Mouse (Mus musculus) adrenal gland, adult 10 weeks (tissue): ENCODE measurements around the gene Hist1h4a. TPM values are rescaled to one million over a fixed set of nuclear protein-coding genes. Genes with fewer than 3 reads are reported as not detected.

Source experiments
- polyA plus RNA-seq: library from polyadenylated mRNA; stranded (reverse); fragments of 350-450 nt; fragmentation: Illumina TruSeq; extraction: RNeasy Lipid Tissue Mini Kit (QIAGEN cat#74804); gene quantifications from one replicate; pipeline ENCODE4 v1.2.3, GENCODE M21; 2014; ENCODE audit warnings: low read depth, low replicate concordance

Gene Hist1h4a
- polyA plus RNA-seq, result not detected

DNA sequence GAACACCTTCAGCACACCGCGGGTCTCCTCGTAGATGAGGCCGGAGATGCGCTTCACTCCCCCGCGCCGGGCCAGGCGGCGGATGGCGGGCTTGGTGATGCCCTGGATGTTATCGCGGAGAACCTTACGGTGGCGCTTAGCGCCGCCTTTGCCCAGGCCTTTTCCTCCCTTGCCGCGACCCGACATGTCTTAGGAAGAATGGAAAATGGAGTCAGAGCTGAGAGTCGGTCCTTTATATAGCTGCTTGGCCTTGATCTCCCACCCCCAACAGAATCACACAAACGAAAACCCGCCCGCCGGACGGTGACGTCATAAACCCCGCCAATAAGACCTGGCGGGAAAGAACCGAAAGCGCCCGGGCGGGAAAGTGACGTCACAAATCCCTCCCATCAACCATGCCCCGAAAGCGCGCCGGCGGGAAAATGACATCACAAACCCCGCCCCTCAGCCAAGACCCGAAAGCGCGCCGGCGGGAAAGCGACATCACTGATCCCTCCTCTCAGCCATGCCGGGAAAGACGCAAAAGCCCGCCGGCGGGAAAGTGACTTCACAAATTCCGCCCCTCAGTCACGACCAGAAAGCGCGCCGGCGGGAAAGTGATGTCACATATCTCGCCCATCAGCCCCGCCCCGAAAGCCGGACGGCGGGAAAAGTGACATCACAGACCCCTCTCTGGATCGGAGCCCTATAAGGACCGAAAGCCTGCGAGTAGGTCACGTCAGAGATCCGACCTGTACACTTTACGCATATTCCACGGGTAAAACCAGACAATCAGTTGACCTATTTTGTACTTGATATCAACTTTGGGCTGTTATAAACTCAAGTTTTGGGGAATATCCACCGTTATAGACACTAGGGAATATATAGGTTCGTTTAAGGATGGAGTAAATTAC lies at the start of gene Hist1h4a:
Hist1h4a (minus strand) TSS at position 259 of the 893 bp plus-strand sequence.

DNA sequence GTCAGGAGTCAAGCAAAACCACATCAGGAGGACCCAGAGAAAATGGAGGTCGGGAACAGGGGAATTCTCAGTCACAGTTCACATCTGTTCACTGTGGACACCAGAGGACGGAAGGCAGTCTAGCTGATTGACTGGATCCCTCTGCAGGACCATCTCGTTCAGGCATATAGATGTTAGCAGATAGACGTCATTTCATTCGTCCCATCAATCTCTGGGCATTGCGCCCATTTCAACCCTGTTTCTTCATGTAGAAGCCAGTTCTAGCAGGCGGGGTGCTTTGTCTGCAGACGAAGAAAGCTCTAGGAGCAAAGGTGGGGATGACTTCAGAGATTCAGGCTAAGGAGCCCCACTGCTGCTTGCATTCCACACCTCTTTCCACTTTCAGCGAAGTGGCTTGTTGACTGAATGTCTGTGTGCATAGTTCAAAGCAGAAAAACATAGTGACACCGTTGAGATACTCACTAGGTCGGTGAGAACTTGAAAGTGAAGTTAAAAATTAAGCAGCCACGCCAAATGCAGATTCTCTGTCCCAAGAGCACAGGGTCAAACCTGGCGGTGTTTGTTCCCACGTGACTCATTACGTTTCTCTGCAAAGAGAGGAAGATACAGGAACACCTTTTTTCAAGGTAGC lies 45.5 kb upstream of the Hist1h4a start, which contains the start of gene Slc17a2:
Slc17a2 (plus strand) TSS at position 572 of the 631 bp plus-strand sequence.

DNA sequence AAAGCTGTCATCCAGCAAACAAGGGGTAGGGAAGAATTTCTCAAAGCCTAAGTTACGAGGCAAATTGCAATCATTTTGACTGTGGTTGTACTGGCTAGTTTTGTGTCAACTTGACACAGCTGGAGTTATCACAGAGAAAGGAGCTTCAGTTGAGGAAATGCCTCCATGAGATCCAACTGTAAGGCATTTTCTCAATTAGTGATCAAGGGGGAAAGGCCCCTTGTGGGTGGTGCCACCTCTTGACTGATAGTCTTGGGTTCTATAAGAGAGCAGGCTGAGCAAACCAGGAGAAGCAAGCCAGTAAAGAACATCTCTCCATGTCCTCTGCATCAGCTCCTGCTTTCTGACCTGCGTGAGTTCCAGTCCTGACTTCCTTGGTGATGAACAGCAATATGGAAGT lies 8.6 kb upstream of the Hist1h4a start, which contains the start of gene Trim38:
Trim38 (plus strand) TSS at position 301 of the 400 bp plus-strand sequence.

DNA sequence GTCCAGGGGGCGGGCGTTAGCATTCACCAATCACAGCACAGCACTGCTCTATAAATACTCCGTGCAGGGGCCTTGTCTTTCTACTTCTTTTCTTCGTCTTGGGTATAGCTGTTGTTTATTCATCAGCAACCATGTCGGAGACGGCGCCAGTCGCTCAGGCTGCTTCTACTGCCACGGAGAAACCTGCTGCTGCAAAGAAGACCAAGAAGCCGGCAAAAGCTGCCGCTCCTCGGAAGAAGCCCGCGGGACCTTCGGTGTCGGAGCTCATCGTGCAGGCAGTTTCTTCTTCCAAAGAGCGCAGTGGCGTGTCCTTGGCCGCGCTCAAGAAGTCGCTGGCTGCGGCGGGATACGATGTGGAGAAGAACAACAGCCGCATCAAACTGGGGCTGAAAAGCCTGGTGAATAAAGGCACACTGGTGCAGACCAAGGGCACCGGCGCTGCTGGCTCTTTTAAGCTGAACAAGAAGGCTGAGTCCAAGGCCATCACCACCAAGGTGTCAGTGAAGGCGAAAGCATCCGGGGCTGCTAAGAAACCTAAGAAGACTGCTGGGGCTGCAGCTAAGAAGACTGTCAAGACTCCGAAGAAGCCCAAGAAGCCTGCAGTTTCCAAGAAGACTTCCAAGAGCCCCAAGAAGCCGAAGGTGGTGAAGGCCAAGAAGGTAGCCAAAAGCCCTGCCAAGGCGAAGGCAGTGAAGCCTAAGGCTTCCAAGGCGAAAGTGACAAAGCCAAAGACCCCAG lies 2.7 kb upstream of the Hist1h4a start, which contains the start of gene Hist1h1a:
Hist1h1a (plus strand) TSS at position 81 of the 738 bp plus-strand sequence.

DNA sequence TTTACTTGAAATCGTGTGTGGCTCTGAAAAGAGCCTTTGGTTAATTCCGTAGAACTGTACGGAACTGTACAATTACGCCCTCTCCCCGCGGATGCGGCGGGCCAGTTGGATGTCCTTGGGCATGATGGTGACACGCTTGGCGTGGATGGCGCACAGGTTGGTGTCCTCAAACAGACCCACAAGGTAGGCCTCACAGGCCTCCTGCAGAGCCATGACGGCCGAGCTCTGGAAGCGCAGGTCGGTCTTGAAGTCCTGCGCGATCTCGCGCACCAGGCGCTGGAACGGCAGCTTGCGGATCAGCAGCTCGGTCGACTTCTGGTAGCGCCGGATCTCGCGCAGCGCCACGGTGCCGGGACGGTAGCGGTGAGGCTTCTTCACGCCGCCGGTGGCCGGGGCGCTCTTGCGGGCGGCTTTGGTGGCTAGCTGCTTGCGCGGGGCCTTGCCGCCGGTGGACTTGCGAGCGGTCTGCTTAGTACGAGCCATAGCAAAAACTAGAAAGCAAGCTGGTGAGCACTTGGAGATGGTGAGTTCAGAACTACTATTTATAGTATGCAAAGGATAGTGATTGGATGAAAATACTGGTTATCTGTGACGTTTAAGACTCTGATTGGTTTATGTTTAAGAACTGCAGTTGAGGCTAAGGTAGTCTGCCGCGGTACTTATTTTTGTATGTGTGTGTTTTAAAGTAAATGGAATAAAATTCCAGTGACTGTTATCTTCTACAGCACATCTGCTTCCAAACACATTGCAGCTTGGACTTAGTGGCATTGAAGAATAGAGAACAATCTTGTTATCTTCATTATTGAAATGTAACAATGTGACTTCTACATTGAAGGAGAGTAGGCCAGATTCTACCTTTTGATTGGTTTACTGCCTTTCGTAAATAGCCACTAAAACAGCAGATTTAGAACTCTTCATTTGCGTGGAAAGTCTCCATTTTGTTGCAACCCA lies 1.1 kb upstream of the Hist1h4a start, which contains the start of gene Hist1h3a:
Hist1h3a (minus strand) TSS at position 516 of the 951 bp plus-strand sequence.

DNA sequence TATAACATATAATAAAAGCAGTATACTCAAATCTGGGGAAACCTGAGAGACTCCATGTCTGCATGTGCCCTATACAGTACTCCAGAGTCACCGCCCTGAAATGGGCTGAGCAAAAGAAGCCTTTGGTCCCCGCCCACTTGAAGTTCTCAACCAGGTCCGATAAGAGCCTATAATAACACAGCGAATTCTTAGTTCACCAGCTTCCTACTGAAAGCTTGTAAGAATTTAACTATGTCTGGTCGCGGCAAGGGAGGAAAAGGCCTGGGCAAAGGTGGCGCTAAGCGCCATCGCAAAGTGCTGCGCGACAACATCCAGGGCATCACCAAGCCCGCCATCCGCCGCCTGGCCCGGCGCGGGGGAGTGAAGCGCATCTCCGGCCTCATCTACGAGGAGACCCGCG lies 4.2 kb downstream of the Hist1h4a start, which contains the start of gene Hist1h4b:
Hist1h4b (plus strand) TSS at position 224 of the 400 bp plus-strand sequence.

DNA sequence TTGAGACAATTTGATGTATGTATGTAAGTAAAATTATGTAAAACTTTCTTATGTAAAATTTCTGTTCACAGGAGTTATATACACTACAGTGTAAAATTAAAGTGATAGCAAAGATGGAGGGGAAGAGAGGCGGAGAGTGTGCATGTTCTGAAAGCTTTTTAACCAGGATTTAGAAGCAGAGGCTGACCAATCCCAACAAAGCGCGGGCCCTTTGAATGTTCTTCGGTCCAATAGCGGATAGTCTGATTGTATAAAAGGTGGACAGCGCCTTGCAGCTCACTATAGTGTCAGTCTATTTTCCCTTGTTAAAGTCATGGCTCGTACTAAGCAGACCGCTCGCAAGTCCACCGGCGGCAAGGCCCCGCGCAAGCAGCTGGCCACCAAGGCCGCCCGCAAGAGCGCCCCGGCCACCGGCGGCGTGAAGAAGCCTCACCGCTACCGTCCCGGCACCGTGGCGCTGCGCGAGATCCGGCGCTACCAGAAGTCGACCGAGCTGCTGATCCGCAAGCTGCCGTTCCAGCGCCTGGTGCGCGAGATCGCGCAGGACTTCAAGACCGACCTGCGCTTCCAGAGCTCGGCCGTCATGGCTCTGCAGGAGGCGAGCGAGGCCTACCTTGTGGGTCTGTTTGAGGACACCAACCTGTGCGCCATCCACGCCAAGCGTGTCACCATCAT lies 8.8 kb downstream of the Hist1h4a start, which contains the start of gene Hist1h3b:
Hist1h3b (plus strand) TSS at position 201 of the 675 bp plus-strand sequence.

DNA sequence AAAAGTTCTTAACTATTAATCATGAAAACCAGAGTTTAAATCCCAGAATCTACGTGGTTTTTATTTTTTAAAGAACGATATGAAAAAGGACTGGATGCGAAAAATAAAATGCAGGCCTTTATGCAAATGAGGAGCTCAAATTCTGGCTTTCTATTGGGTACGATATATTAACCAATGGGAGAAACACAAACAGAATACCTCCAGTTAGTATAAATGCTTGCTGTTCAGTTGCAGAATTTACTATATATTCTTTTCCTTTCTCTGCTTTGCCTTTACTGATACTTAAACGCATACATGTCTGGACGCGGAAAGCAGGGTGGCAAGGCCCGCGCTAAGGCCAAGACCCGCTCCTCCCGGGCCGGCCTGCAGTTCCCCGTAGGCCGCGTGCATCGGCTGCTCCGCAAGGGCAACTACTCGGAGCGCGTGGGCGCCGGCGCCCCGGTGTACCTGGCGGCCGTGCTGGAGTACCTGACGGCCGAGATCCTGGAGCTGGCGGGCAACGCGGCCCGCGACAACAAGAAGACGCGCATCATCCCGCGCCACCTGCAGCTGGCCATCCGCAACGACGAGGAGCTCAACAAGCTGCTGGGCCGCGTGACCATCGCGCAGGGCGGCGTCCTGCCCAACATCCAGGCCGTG lies 10.1 kb downstream of the Hist1h4a start, which contains the start of gene Hist1h2ab:
Hist1h2ab (plus strand) TSS at position 288 of the 639 bp plus-strand sequence.

DNA sequence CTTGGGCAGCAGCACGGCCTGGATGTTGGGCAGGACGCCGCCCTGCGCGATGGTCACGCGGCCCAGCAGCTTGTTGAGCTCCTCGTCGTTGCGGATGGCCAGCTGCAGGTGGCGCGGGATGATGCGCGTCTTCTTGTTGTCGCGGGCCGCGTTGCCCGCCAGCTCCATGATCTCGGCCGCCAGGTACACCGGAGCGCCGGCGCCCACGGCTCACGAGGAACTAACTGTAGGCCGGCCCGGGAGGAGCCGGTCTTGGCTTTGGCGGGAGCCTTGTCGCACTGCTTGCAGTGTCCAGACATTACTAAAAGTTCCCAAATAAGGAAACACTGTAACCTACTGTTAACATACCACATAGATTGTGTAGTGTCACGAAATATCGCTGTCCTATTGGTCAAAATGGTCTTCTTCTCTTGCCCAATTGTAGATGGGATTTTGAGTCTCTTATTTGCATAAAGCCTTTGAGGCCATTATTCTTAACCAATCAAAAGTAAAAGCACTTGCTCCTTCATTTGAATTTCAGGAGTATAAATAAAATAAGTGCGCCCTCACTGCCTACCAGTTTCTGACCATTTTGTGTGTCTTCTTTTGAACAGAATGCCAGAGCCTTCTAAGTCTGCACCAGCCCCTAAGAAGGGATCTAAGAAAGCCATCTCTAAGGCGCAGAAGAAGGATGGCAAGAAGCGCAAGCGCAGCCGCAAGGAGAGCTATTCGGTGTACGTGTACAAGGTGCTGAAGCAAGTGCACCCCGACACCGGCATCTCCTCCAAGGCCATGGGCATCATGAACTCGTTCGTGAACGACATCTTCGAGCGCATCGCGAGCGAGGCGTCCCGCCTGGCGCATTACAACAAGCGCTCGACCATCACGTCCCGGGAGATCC lies 14.6 kb downstream of the Hist1h4a start, which contains the start of gene Hist1h2bb:
Hist1h2bb (plus strand) TSS at position 534 of the 880 bp plus-strand sequence.

DNA sequence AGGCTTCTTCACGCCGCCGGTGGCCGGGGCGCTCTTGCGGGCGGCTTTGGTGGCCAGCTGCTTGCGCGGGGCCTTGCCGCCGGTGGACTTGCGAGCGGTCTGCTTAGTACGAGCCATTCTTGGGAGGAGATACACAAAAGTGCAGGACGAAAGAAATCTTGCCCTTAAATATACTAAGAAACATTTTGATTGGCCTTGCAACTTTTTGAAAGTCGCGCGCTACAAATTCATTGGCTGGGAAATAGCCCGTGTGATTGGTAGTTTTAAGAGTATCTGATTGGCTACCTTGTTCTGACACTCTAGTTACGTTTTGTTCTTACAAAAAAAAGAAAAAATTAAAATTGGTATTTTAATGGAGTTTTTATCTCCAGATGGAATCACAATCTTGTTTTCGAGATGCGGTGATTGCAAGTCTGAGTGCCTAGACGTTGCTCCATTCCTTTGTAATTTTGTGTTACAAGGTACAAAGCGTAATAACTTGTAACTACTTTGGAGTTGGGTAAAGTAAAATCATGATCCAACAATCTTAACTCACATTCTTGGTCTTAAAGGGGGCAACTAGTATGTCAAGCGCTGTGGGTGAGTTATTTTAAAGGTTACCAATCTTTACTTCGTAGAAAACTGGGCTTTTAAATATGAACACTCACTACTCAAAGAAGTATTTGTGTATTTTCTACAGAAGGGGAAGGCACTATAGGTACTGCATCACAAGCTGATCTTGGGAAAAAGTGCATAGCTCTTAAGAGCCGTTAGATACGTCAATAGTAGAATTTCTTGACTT lies 15.5 kb downstream of the Hist1h4a start, which contains the start of gene Hist1h3c:
Hist1h3c (minus strand) TSS at position 222 of the 781 bp plus-strand sequence.

DNA sequence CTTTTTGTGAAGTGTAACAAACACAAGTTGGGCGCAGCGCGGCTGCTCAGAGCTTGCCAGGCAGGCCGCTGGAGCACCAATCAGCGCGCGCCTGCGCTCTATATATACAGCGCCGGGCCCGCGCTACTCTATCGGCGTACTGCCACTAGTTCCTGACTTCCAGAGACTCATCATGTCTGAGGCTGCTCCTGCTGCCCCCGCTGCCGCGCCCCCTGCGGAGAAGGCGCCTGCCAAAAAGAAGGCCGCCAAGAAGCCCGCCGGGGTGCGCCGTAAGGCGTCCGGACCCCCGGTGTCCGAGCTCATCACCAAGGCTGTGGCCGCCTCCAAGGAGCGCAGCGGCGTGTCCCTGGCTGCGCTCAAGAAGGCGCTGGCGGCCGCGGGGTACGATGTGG lies 22.4 kb downstream of the Hist1h4a start, which contains the start of gene Hist1h1c:
Hist1h1c (plus strand) TSS at position 132 of the 392 bp plus-strand sequence.

Other genes starting within 250 kb of the Hist1h4a start
- not detected for gene Hist1h4h, start 230.2 kb downstream of the Hist1h4a start, polyA plus RNA-seq
- not detected for gene Hist1h2af, start 227.3 kb downstream of the Hist1h4a start, polyA plus RNA-seq
- not detected for gene Hist1h3g, start 225.8 kb downstream of the Hist1h4a start, polyA plus RNA-seq
- 2.7 TPM for gene Hist1h2bh, start 217.8 kb downstream of the Hist1h4a start, polyA plus RNA-seq
- gene Hist1h3f, start 217.2 kb downstream of the Hist1h4a start, polyA plus RNA-seq, result not detected
- not detected for gene Hist1h4f, start 209.6 kb downstream of the Hist1h4a start, polyA plus RNA-seq
- gene Hist1h1d, start 208.0 kb downstream of the Hist1h4a start, polyA plus RNA-seq, result 0.70 TPM
- gene Hist1h3e, start 198.9 kb downstream of the Hist1h4a start, polyA plus RNA-seq, result not detected
- gene Hist1h2ae, start 190.0 kb downstream of the Hist1h4a start, polyA plus RNA-seq, result not detected
- 2.4 TPM for gene Hist1h2bg, start 189.8 kb downstream of the Hist1h4a start, polyA plus RNA-seq
- gene Hist1h2bf, start 187.0 kb downstream of the Hist1h4a start, polyA plus RNA-seq, result not detected
- not detected for gene Hist1h2ad, start 186.8 kb downstream of the Hist1h4a start, polyA plus RNA-seq
- gene Hist1h3d, start 185.5 kb downstream of the Hist1h4a start, polyA plus RNA-seq, result 2.2 TPM
- 0.76 TPM for gene Hist1h4d, start 179.6 kb downstream of the Hist1h4a start, polyA plus RNA-seq
- gene Hist1h2be, start 140.1 kb downstream of the Hist1h4a start, polyA plus RNA-seq, result 15.6 TPM
- 1.3 TPM for gene Hist1h1e, start 138.7 kb downstream of the Hist1h4a start, polyA plus RNA-seq
- 1.7 TPM for gene Hist1h2ac, start 77.3 kb downstream of the Hist1h4a start, polyA plus RNA-seq
- gene Hist1h2bc, start 77.0 kb downstream of the Hist1h4a start, polyA plus RNA-seq, result 322 TPM
- not detected for gene Hist1h1t, start 65.4 kb downstream of the Hist1h4a start, polyA plus RNA-seq
- not detected for gene Hist1h4c, start 62.8 kb downstream of the Hist1h4a start, polyA plus RNA-seq
- gene Hfe, start 50.4 kb downstream of the Hist1h4a start, polyA plus RNA-seq, result 85.7 TPM
- gene Hist1h1c, start 22.4 kb downstream of the Hist1h4a start, polyA plus RNA-seq, result 40.8 TPM
- gene Hist1h3c, start 15.6 kb downstream of the Hist1h4a start, polyA plus RNA-seq, result not detected
- gene Hist1h2bb, start 14.5 kb downstream of the Hist1h4a start, polyA plus RNA-seq, result not detected
- gene Hist1h2ab, start 10.1 kb downstream of the Hist1h4a start, polyA plus RNA-seq, result not detected
- gene Hist1h3b, start 9.0 kb downstream of the Hist1h4a start, polyA plus RNA-seq, result not detected
- not detected for gene Hist1h4b, start 4.2 kb downstream of the Hist1h4a start, polyA plus RNA-seq
- not detected for gene Hist1h3a, start 1.2 kb upstream of the Hist1h4a start, polyA plus RNA-seq
- gene Hist1h1a, start 2.4 kb upstream of the Hist1h4a start, polyA plus RNA-seq, result not detected
- 0.99 TPM for gene Trim38, start 8.7 kb upstream of the Hist1h4a start, polyA plus RNA-seq
- not detected for gene Slc17a2, start 45.8 kb upstream of the Hist1h4a start, polyA plus RNA-seq
- 0.64 TPM for gene Slc17a3, start 78.2 kb upstream of the Hist1h4a start, polyA plus RNA-seq
- gene Slc17a1, start 106.5 kb upstream of the Hist1h4a start, polyA plus RNA-seq, result not detected
- 0.35 TPM for gene Slc17a4, start 153.8 kb upstream of the Hist1h4a start, polyA plus RNA-seq
- not detected for gene Hist1h2ba, start 172.9 kb upstream of the Hist1h4a start, polyA plus RNA-seq
- gene Hist1h2aa, start 173.2 kb upstream of the Hist1h4a start, polyA plus RNA-seq, result not detected
- gene Scgn, start 230.0 kb upstream of the Hist1h4a start, polyA plus RNA-seq, result 9.7 TPM